Mouse (Mus musculus) heart, postnatal 14 days (tissue): ENCODE results near the gene Zfp62. TPM values are rescaled to one million over a fixed set of nuclear protein-coding genes. Genes with fewer than 3 reads are reported as not detected.

Experiments used
- DNase-seq, 2 experiments: peaks; one replicate each; pipeline ENCODE4 v3.0.0; 2021 to 2022
- intact Hi-C: fragments of 180-260 bp; cut with DNase I; formaldehyde crosslinking; loops from one replicate; pipeline ENCODE4 v1.15.1; 2025
- total RNA-seq, 2 experiments: library from RNA; stranded (reverse); gene quantifications; 2 replicates each; pipeline ENCODE4 v1.2.3; 2021

Gene Zfp62
- total RNA-seq, 2 experiments from 2014 or later, result 26.3 to 27.0 TPM

- intact Hi-C loops, result loop anchor here (10.0 kb wide), 1 partner anchor 470 kb away; no protein-coding TSS in a partner anchor
- no peak for DNase-seq
These were observed 62.0 kb downstream of the Zfp62 start for GRCm38 (mm10) chr11:49265101-49265500.

DNA sequence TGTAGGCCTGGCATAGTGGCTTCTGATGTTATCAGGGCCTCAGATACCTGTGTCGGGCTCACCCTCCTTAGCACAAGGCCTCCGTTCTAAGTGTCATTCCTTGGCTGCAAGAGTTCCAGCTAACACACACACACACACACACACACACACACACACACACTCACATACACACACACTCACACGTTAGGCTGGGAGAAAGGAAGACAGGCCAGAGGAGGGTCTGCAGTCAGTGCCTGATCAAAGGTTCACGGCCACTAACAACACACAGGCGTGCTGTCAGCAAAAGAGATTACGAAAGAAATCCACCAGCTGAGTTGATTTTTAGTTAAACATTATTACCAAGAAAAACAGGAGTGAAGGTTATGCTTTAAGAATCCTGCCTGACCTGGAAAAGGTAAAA lies 63.6 kb downstream of the Zfp62 start:
- intact Hi-C loops, result loop anchor here (10.0 kb wide), 1 partner anchor 472 kb away; no protein-coding TSS in a partner anchor
- no peak for DNase-seq

- intact Hi-C loops, result loop anchor here (10.0 kb wide), 1 partner anchor 473 kb away; no protein-coding TSS in a partner anchor
- no peak for DNase-seq
These were observed 64.2 kb downstream of the Zfp62 start for GRCm38 (mm10) chr11:49267316-49267715.

DNA sequence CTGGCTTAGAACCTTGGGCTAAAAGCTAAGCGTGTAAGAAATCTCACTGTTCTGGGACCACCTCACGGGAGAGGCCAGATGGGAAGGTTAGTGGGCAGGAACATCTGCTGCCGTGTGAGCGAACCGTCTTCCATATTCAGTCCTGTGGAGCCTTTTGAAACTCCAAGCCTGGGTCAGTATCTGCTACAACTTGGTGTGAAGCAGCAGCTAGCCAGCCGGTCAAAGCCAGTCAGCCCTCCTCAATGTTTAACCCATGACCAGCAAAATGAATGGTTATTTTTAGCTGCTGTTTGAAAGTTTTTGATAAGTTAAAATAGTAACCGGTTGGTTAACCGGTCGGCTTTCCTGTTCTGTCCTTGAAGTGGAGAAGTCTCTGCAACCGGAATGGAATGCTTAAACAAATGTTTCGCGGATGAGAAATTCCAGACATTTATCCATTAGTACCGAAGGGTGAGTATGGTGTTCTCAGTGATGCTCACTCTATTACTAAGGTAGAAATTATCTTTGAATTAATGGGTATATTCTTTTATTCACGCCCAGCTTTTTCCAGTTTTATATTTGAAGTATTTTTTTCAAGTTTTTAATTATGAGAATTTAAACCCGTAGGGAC lies 65.0 kb downstream of the Zfp62 start:
- intact Hi-C loops, result loop anchor here (1.0 to 10.0 kb wide), 2 partner anchors 78 to 473 kb away; no protein-coding TSS in a partner anchor
- no peak for DNase-seq

Other genes with a start within 250 kb of the Zfp62 start
- under 1 TPM in 1 of 2 experiments, not detected in 1; 0.17 TPM for gene Olfr56, start 224.4 kb upstream of the Zfp62 start, total RNA-seq
- gene 9930111J21Rik1, start 223.9 kb upstream of the Zfp62 start, total RNA-seq, result 1 to 10 TPM; 4.0 to 4.4 TPM
- gene Gm12185, start 211.1 kb upstream of the Zfp62 start, total RNA-seq, result under 1 TPM; 0.45 to 0.61 TPM
- under 1 TPM; 0.91 to 1.00 TPM for gene Tgtp1, start 209.1 kb upstream of the Zfp62 start, total RNA-seq
- gene 9930111J21Rik2, start 152.1 kb upstream of the Zfp62 start, total RNA-seq, result 1 to 10 TPM; 5.2 to 6.6 TPM
- under 1 TPM; 0.14 to 0.46 TPM for gene Tgtp2, start 139.1 kb upstream of the Zfp62 start, total RNA-seq
- 1 to 10 TPM; 2.4 to 3.4 TPM for gene Ifi47, start 126.7 kb upstream of the Zfp62 start, total RNA-seq
- 1 to 10 TPM; 1.2 to 1.4 TPM for gene Olfr1396, start 88.4 kb upstream of the Zfp62 start, total RNA-seq
- gene Olfr1395, start 61.0 kb upstream of the Zfp62 start, total RNA-seq, result not detected
- gene Olfr1394, start 48.9 kb upstream of the Zfp62 start, total RNA-seq, result not detected
- 10 to 100 TPM; 48.3 to 52.4 TPM for gene Btnl9, start 16.1 kb upstream of the Zfp62 start, total RNA-seq
- gene Mgat1, start 40.9 kb downstream of the Zfp62 start, total RNA-seq, result 10 to 100 TPM; 59.3 to 68.4 TPM
- gene Olfr1393, start 75.0 kb downstream of the Zfp62 start, total RNA-seq, result under 1 TPM; 0.32 to 0.48 TPM
- not detected for gene Olfr1392, start 82.0 kb downstream of the Zfp62 start, total RNA-seq
- gene Olfr10, start 101.4 kb downstream of the Zfp62 start, total RNA-seq, result not detected
- not detected for gene Olfr1391, start 119.5 kb downstream of the Zfp62 start, total RNA-seq
- not detected for gene Olfr1390, start 131.9 kb downstream of the Zfp62 start, total RNA-seq
- gene Olfr1389, start 219.8 kb downstream of the Zfp62 start, total RNA-seq, result not detected
- under 1 TPM in 1 of 2 experiments, not detected in 1; 0.07 TPM for gene Olfr1388, start 233.3 kb downstream of the Zfp62 start, total RNA-seq